Mouse (Mus musculus): ENCODE data around the gene Gm10320. TPM values are rescaled to one million over a fixed set of nuclear protein-coding genes. Genes with fewer than 3 reads are reported as not detected.
A peak's percentile ranks its signal among the peaks of the same experiment; 100 is the strongest.

Gm10320 gene
- polyA plus RNA-seq, 1 experiment from 2014 or later = 1.4 TPM

GRCm38 (mm10) chr13:98456398-98456797 lies 35.4 kb downstream of the Gm10320 start:
- Histone ChIP-seq H3K9me3 (peaks cover 9% of the 10 kb centered on the region; the same call in 1 of the 2 replicates), H3K9ac (no peak overlapping the region), H3K4me3 (no peak overlapping the region), H3K4me1 (no peaks in the 10 kb centered on the region), H3K27ac (no peak overlapping the region), H3K4me2 (no peak overlapping the region), H3K27me3 (no peaks in the 10 kb centered on the region), H3K36me3 (no peaks in the 10 kb centered on the region)
- no peak for ATAC-seq (ENCODE audit: insufficient number of reproducible peaks, insufficient read depth, low FRiP score, low TSS enrichment, low read depth)
- 68% methylated on average over 2 of the region's 2 CpGs for WGBS

- 86% methylated on average over 10 of the region's 10 CpGs for WGBS
- H3K27me3 ChIP-seq = no peaks in the 10 kb centered on the region
- no peak overlapping the region for H3K4me3 ChIP-seq
- ATAC-seq (ENCODE audit: insufficient number of reproducible peaks, insufficient read depth, low FRiP score, low TSS enrichment, low read depth) = no peak
- H3K4me1 ChIP-seq = no peaks in the 10 kb centered on the region
- peaks cover 9% of the 10 kb centered on the region; the same call in 1 of the 2 replicates for H3K9me3 ChIP-seq
- no peaks in the 10 kb centered on the region for H3K36me3 ChIP-seq
- H3K9ac ChIP-seq = no peak overlapping the region
- H3K4me2 ChIP-seq = no peak overlapping the region
- no peak overlapping the region for H3K27ac ChIP-seq
Measured at GRCm38 (mm10) chr13:98455646-98456045, 36.2 kb downstream of the Gm10320 start.

- Histone ChIP-seq H3K27me3 (no peaks in the 10 kb centered on the region), H3K27ac (no peak overlapping the region), H3K36me3 (no peaks in the 10 kb centered on the region), H3K9me3 (peaks cover 9% of the 10 kb centered on the region; the same call in 1 of the 2 replicates), H3K4me3 (no peak overlapping the region), H3K9ac (no peak overlapping the region), H3K4me1 (no peaks in the 10 kb centered on the region), H3K4me2 (no peak overlapping the region)
- ATAC-seq (ENCODE audit: insufficient number of reproducible peaks, insufficient read depth, low FRiP score, low TSS enrichment, low read depth) = no peak
- WGBS = 82% methylated on average over 12 of the region's 12 CpGs
Measured at GRCm38 (mm10) chr13:98454224-98454967, 37.4 kb downstream of the Gm10320 start.

- Histone ChIP-seq H3K9me3 (peaks cover 6% of the 10 kb centered on the region; the same call in 1 of the 2 replicates), H3K27ac (no peak overlapping the region), H3K4me2 (no peak overlapping the region), H3K4me1 (no peaks in the 10 kb centered on the region), H3K9ac (no peak overlapping the region), H3K27me3 (no peaks in the 10 kb centered on the region), H3K4me3 (no peak overlapping the region), H3K36me3 (no peaks in the 10 kb centered on the region)
- ATAC-seq (ENCODE audit: insufficient number of reproducible peaks, insufficient read depth, low FRiP score, low TSS enrichment, low read depth) = no peak
- WGBS = 85% methylated on average over 4 of the region's 4 CpGs
Measured at GRCm38 (mm10) chr13:98453146-98453545, 38.7 kb downstream of the Gm10320 start.

GRCm38 (mm10) chr13:98448696-98449095 lies 43.1 kb downstream of the Gm10320 start:
- H3K4me3 ChIP-seq = no peak overlapping the region
- peaks cover 6% of the 10 kb centered on the region; the same call in 1 of the 2 replicates for H3K9me3 ChIP-seq
- 0 out of 2 replicates have a peak, but pooled peaks cover 3% of the 10 kb centered on the region for H3K4me1 ChIP-seq
- H3K36me3 ChIP-seq = no peaks in the 10 kb centered on the region
- H3K27ac ChIP-seq = no peak overlapping the region
- H3K4me2 ChIP-seq = no peak overlapping the region
- no peaks in the 10 kb centered on the region for H3K27me3 ChIP-seq
- no peak for ATAC-seq (ENCODE audit: insufficient number of reproducible peaks, insufficient read depth, low FRiP score, low TSS enrichment, low read depth)
- H3K9ac ChIP-seq = no peak overlapping the region

- no peak overlapping the region for H3K4me2 ChIP-seq
- no peak overlapping the region for H3K27ac ChIP-seq
- no peaks in the 10 kb centered on the region for H3K36me3 ChIP-seq
- H3K9ac ChIP-seq = no peak overlapping the region
- no peak overlapping the region for H3K4me3 ChIP-seq
- 60% methylated on average over 6 of the region's 6 CpGs for WGBS
- no peaks in the 10 kb centered on the region for H3K27me3 ChIP-seq
- peaks cover 6% of the 10 kb centered on the region; the same call in 1 of the 2 replicates for H3K9me3 ChIP-seq
- H3K4me1 ChIP-seq = 0 out of 2 replicates have a peak, but pooled peaks cover 3% of the 10 kb centered on the region
- ATAC-seq (ENCODE audit: insufficient number of reproducible peaks, insufficient read depth, low FRiP score, low TSS enrichment, low read depth) = no peak
Measured at GRCm38 (mm10) chr13:98447741-98448140, 44.1 kb downstream of the Gm10320 start.

- Histone ChIP-seq H3K4me2 (no peak overlapping the region), H3K4me3 (no peak overlapping the region), H3K4me1 (peaks cover 9% of the 10 kb centered on the region; the same call in 1 of the 2 replicates), H3K27ac (no peak overlapping the region), H3K36me3 (no peaks in the 10 kb centered on the region), H3K9ac (no peak overlapping the region), H3K9me3 (no peaks in the 10 kb centered on the region), H3K27me3 (no peaks in the 10 kb centered on the region)
- 84% methylated on average over 7 of the region's 7 CpGs for WGBS
- no peak for ATAC-seq (ENCODE audit: insufficient number of reproducible peaks, insufficient read depth, low FRiP score, low TSS enrichment, low read depth)
Measured at GRCm38 (mm10) chr13:98445391-98446125, 46.2 kb downstream of the Gm10320 start.

- WGBS = 82% methylated on average over 4 of the region's 4 CpGs
- H3K36me3 ChIP-seq = no peaks in the 10 kb centered on the region
- H3K4me3 ChIP-seq = no peak overlapping the region
- H3K9me3 ChIP-seq = no peaks in the 10 kb centered on the region
- ATAC-seq (ENCODE audit: insufficient number of reproducible peaks, insufficient read depth, low FRiP score, low TSS enrichment, low read depth) = no peak
- no peak overlapping the region for H3K9ac ChIP-seq
- H3K27me3 ChIP-seq = 0 out of 2 replicates have a peak, but pooled peaks cover 7% of the 10 kb centered on the region
- H3K27ac ChIP-seq = no peak overlapping the region
- peak overlapping the region; percentile 26 for H3K4me2 ChIP-seq
- H3K4me1 ChIP-seq = peaks cover 28% of the 10 kb centered on the region
Measured at GRCm38 (mm10) chr13:98441001-98441400, 50.8 kb downstream of the Gm10320 start.

- no peaks in the 10 kb centered on the region for H3K36me3 ChIP-seq
- peak overlapping the region; percentile 58 for H3K27ac ChIP-seq
- 26% methylated on average over 13 of the region's 13 CpGs for WGBS
- H3K4me3 ChIP-seq = no peak overlapping the region
- H3K9me3 ChIP-seq = no peaks in the 10 kb centered on the region
- H3K9ac ChIP-seq = no peak overlapping the region
- H3K27me3 ChIP-seq = 0 out of 2 replicates have a peak, but pooled peaks cover 7% of the 10 kb centered on the region
- ATAC-seq (ENCODE audit: insufficient number of reproducible peaks, insufficient read depth, low FRiP score, low TSS enrichment, low read depth) = no peak
- peaks cover 28% of the 10 kb centered on the region for H3K4me1 ChIP-seq
- H3K4me2 ChIP-seq = peak overlapping the region; percentile 26
Measured at GRCm38 (mm10) chr13:98440293-98440952, 51.4 kb downstream of the Gm10320 start.

Data from embryonic facial prominence, embryonic 13.5 days (tissue).